Mouse (Mus musculus): Measurements from ENCODE around the gene Alg13. TPM values are rescaled to one million over a fixed set of nuclear protein-coding genes. Genes with fewer than 3 reads are reported as not detected.

Gene Alg13
- total and polyA plus RNA-seq, 2 experiments from 2014 or later: 7.0 to 8.4 TPM

DNA sequence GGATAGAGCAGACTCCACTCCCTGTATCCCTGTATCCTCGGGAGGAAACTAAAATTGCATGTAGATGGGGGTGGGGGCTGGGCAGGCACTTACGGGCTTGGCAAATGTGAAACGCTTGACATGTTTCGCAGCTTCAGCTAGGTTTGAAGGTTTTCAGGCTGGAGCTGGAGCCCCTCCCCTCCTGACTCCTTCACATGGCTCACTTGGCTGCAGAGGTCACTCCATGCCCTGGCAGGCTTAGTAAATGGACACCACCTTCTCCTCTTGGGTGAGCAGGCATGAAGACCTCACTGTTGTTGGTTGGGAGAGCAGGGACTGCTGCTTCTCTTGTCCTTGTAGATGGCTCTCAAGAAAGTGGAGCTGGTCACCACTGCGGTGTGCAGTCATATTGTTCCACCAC, 1.6 kb upstream of the Alg13 start:
- H3K4me1 ChIP-seq (ENCODE audit: control insufficient read depth, insufficient read depth): no peaks in the 10 kb centered on the region
- H3K4me2 ChIP-seq (ENCODE audit: low read depth, low read length): no peak overlapping the region
- no peak for ATAC-seq (ENCODE audit: insufficient read depth, low read depth)
- H3K9ac ChIP-seq (replicated peaks; ENCODE audit: low read depth, low read length): no peak overlapping the region
- H3K27ac ChIP-seq (ENCODE audit: low read depth): no peak overlapping the region
- H3K9me3 ChIP-seq (replicated peaks; ENCODE audit: control insufficient read depth, low read length): no peaks in the 10 kb centered on the region
- no peak overlapping the region for H3K4me3 ChIP-seq (ENCODE audit: low read depth, low read length)
- no peak for TF ChIP-seq CTCF (IDR thresholded peaks at IDR 0.05; ENCODE audit: low read depth)
- no peak for TF ChIP-seq EP300 (IDR thresholded peaks at IDR 0.05; ENCODE audit: low read depth)
- no peak for DNase-seq (ENCODE audit: low spot score)
- 67% methylated on average over 5 of the region's 5 CpGs for WGBS
- no peaks in the 10 kb centered on the region for H3K27me3 ChIP-seq (ENCODE audit: control insufficient read depth, insufficient read depth, low read length)
- no peaks in the 10 kb centered on the region for H3K36me3 ChIP-seq (replicated peaks; ENCODE audit: control insufficient read depth, insufficient read depth, low read length)

DNA sequence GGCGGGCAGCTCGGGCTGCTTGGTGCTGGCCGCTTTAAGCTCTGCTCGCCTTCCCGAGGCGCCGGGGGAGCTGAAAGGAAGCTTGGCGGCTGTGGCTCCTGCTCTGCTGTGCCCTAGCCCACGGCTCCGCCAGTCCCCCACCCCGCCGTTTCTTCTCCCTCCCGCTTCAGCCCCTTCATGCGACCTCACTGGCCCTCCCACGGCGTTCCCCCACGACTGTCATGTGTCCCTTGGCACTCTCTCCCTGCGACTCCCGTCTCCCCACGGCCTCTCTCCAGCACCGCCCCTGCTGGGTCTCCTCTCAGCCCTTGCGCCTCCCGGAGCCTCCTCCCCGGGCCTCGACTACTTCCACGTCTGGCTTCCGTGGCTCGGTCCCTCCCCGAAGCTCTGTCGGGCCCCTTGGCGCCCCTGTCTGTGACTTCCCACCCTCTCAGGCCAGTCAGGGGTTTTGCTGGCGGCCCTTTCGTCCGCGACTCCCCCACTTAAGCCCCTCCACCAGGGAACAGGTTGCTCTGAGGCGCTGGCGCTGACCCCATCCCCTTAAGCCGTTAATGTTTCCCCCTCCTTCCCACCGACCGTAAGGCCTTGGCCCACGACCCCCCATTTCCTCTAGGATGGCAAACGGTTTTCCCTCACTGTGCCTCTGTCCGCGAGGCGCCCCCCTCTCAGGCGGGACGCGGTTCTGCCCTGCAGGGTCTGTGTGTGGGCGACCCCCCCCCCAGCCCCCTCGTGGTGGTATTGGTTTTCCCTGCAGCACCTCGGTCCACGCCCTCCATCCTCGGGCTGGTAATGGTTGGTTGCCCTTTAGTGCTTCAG, 768 bp downstream of the Alg13 start:
- Histone ChIP-seq H3K4me2 (ENCODE audit: low read depth, low read length) (peak overlapping the region; percentile 96), H3K9me3 (replicated peaks; ENCODE audit: control insufficient read depth, low read length) (no peaks in the 10 kb centered on the region), H3K27me3 (ENCODE audit: control insufficient read depth, insufficient read depth, low read length) (no peaks in the 10 kb centered on the region), H3K27ac (ENCODE audit: low read depth) (peak overlapping the region; percentile 75), H3K9ac (replicated peaks; ENCODE audit: low read depth, low read length) (peak overlapping the region; percentile 69), H3K4me3 (ENCODE audit: low read depth, low read length) (peak overlapping the region; percentile 72), H3K36me3 (replicated peaks; ENCODE audit: control insufficient read depth, insufficient read depth, low read length) (no peaks in the 10 kb centered on the region; the same call in 1 of the 2 replicates), H3K4me1 (ENCODE audit: control insufficient read depth, insufficient read depth) (no peaks in the 10 kb centered on the region)
- DNase-seq (ENCODE audit: low spot score) (peak; percentile 10), ATAC-seq (ENCODE audit: insufficient read depth, low read depth) (peak; percentile 78)
- TF ChIP-seq EP300 (IDR thresholded peaks at IDR 0.05; ENCODE audit: low read depth) (no peak), CTCF (IDR thresholded peaks at IDR 0.05; ENCODE audit: low read depth) (no peak)
- 19% methylated on average over 41 of the region's 53 CpGs for WGBS

DNA sequence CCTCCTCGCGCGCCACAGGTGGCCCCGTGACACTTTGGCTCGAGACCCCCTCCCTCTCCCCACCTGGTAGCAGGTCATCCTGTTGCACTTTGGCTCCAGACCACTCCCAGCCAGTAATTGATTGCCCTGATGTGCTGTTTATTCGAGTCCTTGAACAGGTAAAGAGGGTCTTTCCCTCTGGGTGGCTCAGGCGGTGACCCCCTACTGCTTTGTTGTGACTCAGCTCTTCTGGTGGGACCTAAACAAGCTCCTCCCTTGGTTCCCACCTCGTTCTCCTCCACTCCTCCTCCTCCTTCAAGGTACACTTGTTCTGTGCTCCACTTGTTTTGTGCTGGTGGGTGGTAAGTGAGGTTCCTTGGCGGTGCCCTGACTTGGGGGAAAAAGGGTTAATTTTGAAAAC, 1.8 kb downstream of the Alg13 start:
- no peak for ATAC-seq (ENCODE audit: insufficient read depth, low read depth)
- WGBS: 45% methylated on average over 7 of the region's 9 CpGs
- DNase-seq (ENCODE audit: low spot score): no peak
- Histone ChIP-seq H3K9ac (replicated peaks; ENCODE audit: low read depth, low read length) (no peak overlapping the region), H3K9me3 (replicated peaks; ENCODE audit: control insufficient read depth, low read length) (no peaks in the 10 kb centered on the region), H3K27me3 (ENCODE audit: control insufficient read depth, insufficient read depth, low read length) (no peaks in the 10 kb centered on the region), H3K4me1 (ENCODE audit: control insufficient read depth, insufficient read depth) (no peaks in the 10 kb centered on the region), H3K4me2 (ENCODE audit: low read depth, low read length) (peak overlapping the region; percentile 96; the same call in 1 of the 2 replicates), H3K36me3 (replicated peaks; ENCODE audit: control insufficient read depth, insufficient read depth, low read length) (no peaks in the 10 kb centered on the region; the same call in 1 of the 2 replicates), H3K27ac (ENCODE audit: low read depth) (no peak overlapping the region), H3K4me3 (ENCODE audit: low read depth, low read length) (no peak overlapping the region)
- TF ChIP-seq CTCF (IDR thresholded peaks at IDR 0.05; ENCODE audit: low read depth) (no peak), EP300 (IDR thresholded peaks at IDR 0.05; ENCODE audit: low read depth) (no peak)

- Histone ChIP-seq H3K36me3 (replicated peaks; ENCODE audit: control insufficient read depth, insufficient read depth, low read length) (no peaks in the 10 kb centered on the region; the same call in 1 of the 2 replicates), H3K4me1 (ENCODE audit: control insufficient read depth, insufficient read depth) (no peaks in the 10 kb centered on the region), H3K27me3 (ENCODE audit: control insufficient read depth, insufficient read depth, low read length) (no peaks in the 10 kb centered on the region), H3K9me3 (replicated peaks; ENCODE audit: control insufficient read depth, low read length) (no peaks in the 10 kb centered on the region), H3K27ac (ENCODE audit: low read depth) (no peak overlapping the region), H3K9ac (replicated peaks; ENCODE audit: low read depth, low read length) (no peak overlapping the region), H3K4me2 (ENCODE audit: low read depth, low read length) (no peak overlapping the region), H3K4me3 (ENCODE audit: low read depth, low read length) (no peak overlapping the region)
- ATAC-seq (ENCODE audit: insufficient read depth, low read depth) (no peak), DNase-seq (ENCODE audit: low spot score) (no peak)
- TF ChIP-seq EP300 (IDR thresholded peaks at IDR 0.05; ENCODE audit: low read depth) (no peak), CTCF (IDR thresholded peaks at IDR 0.05; ENCODE audit: low read depth) (no peak)
Observed at GRCm38 (mm10) chrX:144325375-144325774, 7.8 kb downstream of the Alg13 start.

DNA sequence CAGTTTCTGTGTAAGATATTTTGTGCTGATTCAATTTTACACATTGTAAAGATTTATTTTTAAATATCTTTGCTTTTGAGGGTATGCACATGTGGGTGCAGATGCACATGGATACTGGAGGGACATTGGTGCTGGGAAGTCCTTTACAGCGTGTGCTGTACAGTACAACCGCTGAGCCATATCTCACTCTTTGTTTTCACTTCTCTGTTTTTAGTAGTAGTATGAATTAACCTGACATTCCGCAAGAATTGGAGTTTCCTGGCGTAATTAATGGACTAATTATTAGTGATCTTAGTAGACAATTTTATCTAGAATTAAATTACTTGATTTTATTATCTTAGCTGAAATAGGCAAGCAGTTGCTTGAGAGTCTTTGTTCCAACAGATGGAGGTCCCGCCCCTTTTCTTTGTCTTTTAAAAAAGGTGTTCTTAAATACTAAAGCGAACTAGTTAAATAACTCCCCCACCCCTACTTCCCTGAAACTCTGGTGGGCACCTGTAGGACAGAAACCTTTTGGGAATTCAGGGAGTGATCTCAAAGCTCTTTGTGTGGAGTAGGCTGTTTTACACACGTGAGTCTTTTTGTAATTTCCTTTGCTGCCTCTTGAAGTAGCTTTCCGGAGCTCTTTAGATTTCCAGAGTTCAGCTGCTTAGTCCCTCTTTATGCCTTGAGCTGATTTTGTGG, 17.9 kb downstream of the Alg13 start:
- Histone ChIP-seq H3K36me3 (replicated peaks; ENCODE audit: control insufficient read depth, insufficient read depth, low read length) (no peaks in the 10 kb centered on the region), H3K27me3 (ENCODE audit: control insufficient read depth, insufficient read depth, low read length) (no peaks in the 10 kb centered on the region), H3K4me1 (ENCODE audit: control insufficient read depth, insufficient read depth) (no peaks in the 10 kb centered on the region), H3K9ac (replicated peaks; ENCODE audit: low read depth, low read length) (no peak overlapping the region), H3K4me3 (ENCODE audit: low read depth, low read length) (no peak overlapping the region), H3K9me3 (replicated peaks; ENCODE audit: control insufficient read depth, low read length) (no peaks in the 10 kb centered on the region), H3K27ac (ENCODE audit: low read depth) (no peak overlapping the region), H3K4me2 (ENCODE audit: low read depth, low read length) (no peak overlapping the region)
- ATAC-seq (ENCODE audit: insufficient read depth, low read depth): no peak
- TF ChIP-seq EP300 (IDR thresholded peaks at IDR 0.05; ENCODE audit: low read depth) (no peak), CTCF (IDR thresholded peaks at IDR 0.05; ENCODE audit: low read depth) (no peak)
- 66% methylated on average over 8 of the region's 8 CpGs for WGBS
- DNase-seq (ENCODE audit: low spot score): no peak

Measured in heart, postnatal 0 days (tissue).